Mouse (Mus musculus) kidney, postnatal 36 days (tissue): ENCODE data around the gene Sptan1.

Experiments
- DNase-seq, 2 experiments: peaks; one replicate each; pipeline ENCODE4 v3.0.0; 2021 to 2022; ENCODE audit warnings: mixed read lengths in 2 of 2

Sptan1 gene

DNA sequence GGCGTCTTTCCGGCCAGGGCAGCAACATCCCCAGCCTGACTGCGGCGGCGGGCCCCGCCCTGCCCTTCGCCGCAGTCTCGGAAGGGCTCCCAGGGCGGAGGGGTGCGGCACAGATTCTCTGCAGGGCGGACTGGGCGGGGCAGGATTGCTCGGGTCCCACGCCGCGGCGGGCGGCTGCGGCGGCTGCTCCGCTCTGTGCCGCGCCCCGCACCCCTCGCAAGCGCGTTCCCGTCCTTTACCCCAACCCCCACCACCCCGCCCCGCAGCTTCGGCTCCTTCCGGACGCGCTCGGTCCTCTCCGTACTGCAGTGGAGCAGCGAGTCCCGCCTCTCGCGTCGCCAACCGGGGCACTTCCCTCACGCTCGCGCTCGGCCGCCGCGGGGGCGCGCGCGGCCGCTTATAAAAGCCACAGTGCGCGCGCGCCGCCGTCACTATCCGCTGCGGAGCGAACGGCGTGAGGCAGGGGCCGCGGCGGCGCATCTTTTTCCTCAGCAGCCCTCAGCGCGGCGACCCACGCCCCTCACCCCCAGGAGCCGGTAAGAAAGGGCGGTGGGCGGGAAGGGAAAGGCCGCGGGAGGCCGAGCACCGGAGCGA, at the start of gene Sptan1:
Gene Sptan1, plus strand, starts transcription at position 311 of the 594 bp plus-strand sequence.
- DNase-seq, result peak; percentile 96 to 98

DNA sequence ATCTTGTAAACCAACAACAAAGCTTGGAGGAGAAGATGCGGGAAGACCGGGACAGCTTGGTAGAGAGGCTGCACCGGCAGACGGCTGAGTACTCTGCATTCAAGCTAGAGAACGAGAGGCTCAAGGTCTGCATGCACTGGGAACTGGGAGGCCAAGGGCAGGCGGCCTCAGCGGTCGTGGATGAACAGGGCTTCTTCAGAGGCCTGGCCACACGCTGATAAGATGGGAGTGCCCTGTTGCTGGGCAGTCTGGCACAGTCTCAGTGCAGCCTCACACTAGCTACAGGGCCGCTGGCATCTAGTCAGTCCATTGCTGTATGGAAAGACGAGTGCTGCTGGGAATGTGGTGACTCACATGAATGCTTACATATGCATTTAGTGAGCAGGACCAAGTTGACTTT, 47.7 kb upstream of the Sptan1 start:
- peak in 1 of 2 experiments; percentile 11 for DNase-seq

DNA sequence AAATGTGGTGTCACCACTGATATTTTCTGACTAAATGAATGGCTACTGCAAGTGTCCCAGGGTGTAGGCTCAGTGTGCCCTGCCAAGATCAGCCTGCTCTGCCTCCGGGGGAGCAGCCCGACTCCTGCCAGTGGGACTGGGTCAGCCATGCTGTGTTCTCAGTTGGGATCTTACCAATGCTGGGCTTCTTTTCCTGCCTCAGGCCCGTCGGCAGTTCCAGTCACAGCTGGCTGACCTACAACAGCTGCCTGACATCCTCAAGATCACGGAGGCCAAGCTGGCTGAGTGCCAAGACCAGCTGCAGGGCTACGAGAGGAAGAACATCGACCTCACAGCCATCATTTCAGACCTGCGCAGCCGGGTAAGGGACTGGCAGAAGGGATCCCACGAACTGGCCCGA, 43.3 kb upstream of the Sptan1 start:
- DNase-seq, result peak; percentile 69 to 85

DNA sequence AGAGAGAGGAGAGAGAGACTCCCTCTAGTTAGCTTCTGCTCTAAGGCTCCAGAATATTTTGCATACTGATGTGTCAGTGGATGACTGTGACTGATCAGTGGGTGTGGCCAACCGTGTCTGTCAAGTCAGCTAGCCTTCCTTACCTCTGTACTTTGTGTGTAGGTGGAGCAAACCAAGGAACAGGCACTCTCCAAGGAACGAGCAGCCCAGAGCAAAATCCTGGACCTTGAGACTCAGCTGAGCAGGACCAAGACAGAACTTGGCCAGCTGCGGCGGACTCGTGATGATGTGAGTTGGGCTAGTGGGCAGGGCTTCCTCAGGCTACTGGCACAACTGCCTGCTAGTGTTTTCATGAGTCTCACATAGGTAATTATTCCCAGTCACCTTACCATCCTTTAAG, 38.8 kb upstream of the Sptan1 start:
- DNase-seq, result peak; percentile 83 to 90

DNA sequence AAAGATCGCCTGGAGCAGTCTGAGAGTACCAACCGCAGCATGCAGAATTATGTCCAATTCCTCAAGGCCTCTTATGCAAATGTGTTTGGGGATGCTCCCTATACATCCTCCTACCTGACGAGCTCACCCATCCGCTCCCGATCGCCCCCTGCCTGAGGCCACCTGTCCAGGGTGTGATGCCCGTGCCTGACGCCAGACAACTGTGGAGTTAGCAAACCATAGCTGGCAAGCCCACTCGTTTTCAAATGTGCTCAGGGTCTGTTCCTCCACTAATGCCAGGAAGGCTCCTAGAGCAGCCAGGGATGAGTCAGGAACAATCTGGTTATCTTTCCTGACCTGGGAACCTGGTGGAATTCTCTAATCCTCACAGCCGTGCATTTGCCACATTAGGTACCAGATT, 34.9 kb upstream of the Sptan1 start:
- no peak for DNase-seq

DNA sequence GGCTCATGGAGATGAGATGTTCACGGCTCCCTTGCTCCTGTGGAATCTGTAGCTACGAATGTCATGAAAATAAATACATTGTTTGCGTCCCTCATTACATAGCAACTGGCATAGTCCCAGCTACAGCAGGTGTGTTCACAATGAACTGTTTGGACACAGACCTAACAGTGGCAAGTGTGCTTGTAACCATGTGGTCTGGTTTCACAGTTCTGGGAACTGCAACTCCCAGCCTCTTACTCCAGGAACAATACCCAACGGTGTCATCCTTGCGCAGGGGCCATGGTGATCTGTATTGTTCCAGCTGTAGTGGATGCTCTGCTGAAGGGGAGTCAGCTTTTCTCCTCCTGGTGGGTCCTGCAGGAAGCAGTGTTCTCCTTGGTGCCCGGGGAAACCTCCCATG, 34.2 kb upstream of the Sptan1 start:
- no peak for DNase-seq

DNA sequence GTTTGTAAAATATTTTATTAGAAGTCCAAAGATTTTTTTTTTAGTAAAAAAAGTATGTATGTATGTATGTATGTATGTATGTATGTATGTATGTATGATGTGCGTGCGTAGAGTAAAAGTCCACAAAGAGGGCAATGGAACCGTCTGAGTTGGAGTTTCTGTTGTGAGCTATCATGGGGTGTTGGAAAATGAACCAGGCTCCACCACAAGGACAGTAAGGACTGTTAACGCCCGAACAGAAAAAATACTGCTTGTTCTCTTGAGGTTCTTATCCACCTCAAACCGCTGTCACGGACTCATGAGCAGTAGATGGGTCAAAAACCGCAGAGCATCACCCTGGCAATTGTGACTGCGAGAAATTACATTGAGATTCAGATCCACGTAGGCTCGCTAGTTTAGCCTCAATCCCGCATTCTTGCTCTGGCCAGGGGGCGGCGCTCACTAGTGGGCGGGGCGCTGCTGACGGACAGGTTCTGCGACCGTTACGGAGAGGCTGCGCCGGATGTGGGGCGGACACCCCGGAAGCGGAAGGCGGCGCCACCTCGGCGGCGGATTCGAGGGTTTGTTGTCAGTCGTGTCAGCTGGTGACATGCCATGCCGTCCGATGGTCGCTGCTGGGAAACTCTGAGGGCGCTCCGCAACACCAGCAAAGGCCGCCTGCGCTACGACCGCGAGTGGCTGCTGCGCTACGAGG, 30.3 kb upstream of the Sptan1 start, which contains the start of gene Gle1:
Gene Gle1, plus strand, starts transcription at position 521 of the 694 bp plus-strand sequence.
- DNase-seq, result peak; percentile 96 to 99

DNA sequence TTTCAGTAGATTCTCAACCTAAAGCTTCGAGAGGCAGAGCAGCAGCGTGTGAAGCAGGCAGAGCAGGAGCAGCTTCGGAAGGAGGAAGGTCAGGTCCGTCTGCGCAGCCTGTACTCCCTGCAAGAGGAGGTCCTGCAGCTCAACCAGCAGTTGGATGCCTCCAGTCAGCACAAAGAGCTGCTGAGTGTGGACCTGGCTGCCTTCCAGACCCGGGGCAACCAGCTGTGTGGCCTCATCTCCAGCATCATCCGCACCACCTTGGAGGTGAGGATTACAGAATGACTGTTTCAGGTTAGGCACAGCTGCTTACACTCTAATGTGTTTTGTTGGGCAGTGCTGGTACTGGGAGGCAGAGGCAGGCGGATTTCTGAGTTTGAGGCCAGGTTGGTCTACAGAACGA, 25.3 kb upstream of the Sptan1 start:
- peak; percentile 30 to 63 for DNase-seq

DNA sequence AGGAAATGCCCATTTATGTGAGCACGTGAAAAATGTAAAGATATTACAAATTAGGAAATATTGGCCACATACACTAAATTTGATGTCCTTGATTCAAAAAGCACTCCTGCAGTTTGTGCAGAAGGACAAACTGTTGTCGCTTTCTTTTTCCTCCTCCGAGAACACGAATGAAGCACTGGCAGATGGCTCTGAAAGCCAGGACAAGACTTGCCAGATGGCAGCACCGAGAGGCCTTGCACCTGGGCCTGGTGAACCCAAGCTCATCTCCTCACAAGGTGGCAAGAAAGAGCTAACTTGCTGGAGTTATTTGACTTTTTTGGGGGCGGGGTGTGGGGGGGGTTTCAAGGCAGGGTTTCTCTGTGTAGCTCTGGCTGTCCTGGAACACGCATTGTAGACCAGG, 24.5 kb upstream of the Sptan1 start:
- DNase-seq, result no peak

DNA sequence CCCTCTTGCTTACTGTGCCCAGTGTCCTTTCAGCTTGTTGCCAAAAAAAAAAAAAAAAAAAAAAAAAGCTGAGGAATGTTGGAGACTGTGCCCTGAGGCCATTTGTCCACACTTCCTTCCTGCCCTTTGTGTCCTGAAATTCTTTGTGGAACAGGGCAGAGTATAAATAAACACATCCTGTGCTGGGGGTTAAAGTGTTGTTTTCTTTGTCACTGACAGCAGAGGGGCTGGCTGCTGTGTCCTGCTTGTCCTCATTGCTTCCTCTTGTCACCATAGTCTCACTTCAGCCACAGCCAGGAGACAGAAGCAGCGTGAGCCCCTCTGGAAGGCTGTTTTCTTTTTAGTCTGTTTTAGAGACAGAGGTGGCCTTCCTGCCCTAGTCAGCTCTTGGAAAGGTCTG, 20.6 kb upstream of the Sptan1 start:
- peak; percentile 65 to 87 for DNase-seq

DNA sequence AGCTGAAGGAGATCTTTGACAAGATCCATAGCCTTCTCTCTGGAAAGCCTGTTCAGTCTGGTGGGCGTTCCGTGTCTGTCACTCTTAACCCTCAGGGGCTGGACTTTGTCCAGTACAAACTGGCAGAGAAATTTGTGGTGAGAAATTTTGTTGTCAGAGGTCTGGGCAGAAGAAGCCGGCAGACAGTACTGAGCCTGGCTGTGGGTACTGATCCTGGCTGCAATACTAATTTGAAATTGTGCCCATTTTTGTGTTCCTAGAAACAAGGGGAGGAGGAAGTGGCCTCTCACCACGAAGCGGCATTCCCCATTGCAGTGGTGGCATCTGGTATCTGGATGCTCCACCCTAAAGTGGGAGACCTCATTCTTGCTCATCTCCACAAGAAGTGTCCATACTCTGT, 16.5 kb upstream of the Sptan1 start:
- DNase-seq, result peak in 1 of 2 experiments; percentile 23

DNA sequence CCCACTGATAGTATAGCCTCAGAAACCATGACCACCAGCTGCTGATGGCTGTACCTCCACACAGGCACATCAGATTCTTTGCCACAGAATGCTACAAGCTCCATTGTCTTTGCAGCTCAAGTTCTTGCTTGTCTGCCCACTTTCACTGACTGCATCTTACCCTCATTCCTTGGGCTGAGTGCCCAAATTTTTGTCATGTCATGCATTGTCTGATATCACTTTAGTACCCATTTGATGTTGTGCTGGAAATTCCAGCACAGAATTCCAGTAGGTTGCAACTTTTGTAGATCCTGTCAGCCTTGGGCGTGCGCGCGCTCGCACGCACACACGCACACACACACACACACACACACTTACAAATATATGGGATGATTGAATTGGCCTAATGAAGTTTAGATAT, 4.1 kb upstream of the Sptan1 start:
- no peak for DNase-seq

DNA sequence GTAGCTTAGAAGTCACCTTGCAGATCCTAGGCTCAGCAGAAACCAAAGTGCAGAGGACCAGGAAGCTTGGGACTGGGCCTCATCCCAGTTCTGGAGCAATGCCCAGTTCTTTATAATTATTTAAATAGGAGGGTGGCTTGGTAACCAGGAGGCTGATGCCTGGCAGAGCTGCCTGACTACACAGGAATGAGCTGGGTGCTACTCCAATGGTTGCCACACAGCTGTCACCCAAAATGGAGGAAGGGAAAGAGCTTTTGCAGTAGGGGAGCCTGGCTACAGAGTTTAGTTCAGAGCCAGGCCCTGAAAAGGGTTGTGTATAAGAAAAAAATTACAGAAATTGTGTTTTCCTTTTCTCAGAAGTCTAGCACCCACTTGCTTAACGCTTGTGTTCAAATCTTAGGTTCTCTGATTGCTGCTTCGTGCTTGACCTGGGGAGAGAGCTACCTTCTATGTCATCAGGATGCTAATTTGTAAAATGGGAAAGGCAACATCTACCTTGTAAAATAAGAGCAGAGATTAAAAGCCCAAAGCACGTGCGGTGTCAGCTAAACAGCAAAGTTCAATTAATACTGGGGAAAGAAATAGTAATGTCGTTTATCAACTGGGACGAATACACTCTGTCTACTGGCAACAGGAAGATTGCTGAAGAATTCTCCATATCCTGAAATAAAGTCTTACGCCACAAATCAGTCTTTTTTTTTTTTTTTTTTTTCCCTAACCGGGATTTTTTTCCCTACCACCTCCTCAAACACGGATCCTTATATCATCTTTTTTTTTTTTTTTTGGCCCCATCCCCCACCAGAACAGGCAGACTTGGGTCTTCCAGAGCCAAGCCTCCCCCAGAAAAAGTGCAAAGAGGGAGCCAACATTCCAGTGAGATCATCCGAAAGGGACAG, 758 bp upstream of the Sptan1 start:
- peak; percentile 63 to 88 for DNase-seq

DNA sequence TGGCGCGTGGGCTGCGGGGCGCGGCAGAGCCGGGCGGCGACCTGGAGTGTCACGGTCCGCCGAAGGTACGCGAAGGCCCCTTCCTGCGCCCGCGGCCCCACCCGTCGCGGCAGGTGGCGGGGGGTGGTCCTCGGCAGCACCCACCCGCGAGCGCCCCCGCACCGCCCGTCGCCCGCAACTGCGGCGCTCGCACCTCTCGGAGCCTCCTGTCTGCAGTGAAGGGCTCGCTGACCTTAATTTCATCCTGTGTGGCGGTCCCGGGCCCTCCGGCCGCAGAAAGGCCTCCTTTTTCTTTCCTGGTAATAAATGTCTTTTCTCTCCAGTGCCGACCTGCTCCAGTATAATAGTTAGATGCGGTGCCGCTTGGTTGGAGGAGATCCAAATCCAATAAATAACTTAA, 546 bp downstream of the Sptan1 start:
- peak; percentile 29 to 62 for DNase-seq

DNA sequence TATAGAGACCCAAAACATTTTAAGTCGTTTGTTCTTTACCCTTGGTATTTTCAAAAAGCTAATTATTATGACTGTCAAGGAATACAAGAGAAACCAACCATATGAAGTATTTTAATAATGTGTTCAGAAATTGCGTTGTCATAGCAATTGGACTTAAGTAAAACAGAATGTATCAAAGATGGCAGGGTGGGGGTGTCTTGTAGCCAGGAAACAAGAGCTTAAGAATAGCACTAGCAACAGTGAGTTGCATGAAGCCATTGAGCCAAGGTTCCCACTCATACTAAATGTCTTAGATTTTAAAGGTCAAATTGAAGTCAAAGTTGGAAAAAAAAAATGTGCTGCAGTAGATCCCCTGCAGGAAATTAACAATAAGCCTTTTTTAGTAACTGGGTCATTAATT, 1.5 kb downstream of the Sptan1 start:
- no peak for DNase-seq

DNA sequence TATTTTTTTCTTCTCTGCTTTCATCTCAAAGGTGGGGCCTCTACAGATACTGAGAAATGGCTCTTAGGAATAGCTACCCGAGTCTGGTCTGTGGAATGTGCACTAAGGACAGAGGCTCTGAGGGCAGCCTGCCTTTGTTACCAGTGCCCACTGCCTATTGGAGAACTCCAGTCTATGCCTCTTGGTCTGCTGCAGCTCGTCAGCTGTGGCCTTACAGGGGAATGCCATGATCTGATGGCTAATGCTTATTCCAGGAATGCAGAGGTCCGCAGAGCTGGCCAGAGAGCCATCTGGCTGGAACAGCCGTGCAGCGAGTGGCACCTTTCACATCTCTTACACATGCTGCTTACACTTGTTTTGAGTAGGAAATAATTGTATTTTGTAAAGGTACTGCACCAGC, 2.4 kb downstream of the Sptan1 start:
- DNase-seq, result peak; percentile 33 to 39

DNA sequence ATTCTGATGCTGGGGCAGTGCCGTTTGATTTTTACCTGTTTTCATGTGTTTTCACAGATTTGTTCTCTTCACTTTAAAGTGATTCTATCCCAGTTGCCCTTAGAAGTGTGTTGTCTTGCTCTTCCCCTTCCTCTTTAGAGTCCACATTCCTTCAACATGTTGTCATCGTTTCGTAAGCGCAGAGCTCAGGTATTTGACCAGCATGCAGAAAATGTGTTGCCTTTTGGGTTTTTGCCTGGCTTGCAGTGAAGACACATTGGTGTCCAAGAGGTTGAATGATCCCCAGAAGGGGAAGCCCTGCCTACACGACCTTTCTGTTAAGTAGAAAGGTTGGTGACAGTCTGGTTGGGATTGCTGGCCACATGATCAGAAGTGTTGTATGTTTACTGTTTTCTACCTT, 3.3 kb downstream of the Sptan1 start:
- peak; percentile 50 to 80 for DNase-seq

DNA sequence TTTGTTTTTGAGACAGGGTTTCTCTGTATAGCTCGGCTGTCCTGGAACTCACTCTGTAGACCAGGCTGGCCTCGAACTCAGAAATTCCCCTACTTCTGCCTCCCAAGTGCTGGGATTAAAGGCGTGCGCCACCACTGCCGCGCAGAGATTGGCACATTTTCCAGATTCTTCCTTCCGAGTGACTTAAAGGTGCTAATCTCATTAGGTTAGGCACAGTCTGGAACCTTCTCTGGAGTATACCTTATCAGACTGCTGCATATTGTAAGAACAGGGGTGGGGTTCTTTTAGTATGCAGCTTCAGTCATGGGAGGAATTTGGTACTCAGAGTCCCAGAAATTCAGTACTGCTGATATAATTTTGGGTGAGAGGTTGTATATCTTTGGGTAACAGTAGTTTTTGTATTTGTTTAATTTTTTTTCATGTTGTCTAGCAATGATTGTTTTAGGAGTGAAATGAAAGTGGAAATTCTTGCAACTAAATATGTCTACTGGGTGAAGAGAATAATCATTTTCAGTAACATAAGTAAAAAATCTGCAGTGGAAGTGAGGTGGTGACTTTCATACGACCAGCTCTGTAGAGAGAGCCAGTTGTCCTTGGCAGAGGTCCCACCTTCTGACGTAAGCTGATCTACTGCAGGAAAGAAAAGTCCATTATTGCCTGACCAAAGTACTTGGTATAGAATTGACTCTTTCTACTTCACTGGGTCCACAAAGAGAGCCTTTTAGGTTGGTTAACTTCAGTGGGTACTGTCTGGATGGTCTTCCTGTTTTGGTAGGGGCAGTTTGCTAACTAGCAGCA, 6.7 kb downstream of the Sptan1 start:
- peak; percentile 92 for DNase-seq

DNA sequence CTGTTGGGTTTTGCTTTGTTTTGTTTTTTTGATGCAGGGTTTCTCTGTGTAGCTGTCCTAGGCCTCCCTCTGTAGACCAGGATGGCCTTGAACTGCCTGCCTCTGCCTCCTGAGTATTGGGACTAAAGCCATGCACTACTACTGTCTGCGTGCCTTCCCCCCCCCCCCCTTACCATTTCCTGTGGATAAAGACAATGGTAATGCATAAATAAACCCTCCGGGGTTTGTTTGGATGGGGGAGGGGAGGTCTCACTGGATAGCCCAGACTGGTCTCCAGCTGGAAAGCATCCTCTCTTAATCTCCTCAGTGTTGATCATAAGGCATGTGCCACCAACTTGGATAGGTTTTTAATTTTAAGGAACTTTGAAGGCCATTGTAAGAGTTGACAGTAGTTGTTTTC, 8.2 kb downstream of the Sptan1 start:
- peak in 1 of 2 experiments; percentile 31 for DNase-seq

DNA sequence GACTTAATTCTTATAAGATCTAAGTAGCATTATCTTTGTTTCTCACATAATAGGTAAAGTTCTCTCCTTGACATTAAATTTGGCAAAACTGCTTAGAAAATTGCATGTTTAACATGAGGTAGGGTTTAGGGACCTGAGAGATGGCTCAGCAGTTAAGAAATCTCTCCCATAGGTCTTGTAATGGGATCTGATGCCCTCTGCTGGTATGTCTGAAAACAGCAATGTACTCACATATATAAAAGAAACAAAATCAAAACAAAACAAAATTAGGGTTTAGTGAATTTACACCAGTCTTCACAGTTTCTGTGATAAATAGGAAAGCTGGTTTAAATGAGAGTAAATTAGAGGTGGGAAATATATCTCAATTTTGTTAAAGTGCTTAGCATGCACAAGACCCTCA, 11.9 kb downstream of the Sptan1 start:
- DNase-seq, result peak; percentile 60 to 68

DNA sequence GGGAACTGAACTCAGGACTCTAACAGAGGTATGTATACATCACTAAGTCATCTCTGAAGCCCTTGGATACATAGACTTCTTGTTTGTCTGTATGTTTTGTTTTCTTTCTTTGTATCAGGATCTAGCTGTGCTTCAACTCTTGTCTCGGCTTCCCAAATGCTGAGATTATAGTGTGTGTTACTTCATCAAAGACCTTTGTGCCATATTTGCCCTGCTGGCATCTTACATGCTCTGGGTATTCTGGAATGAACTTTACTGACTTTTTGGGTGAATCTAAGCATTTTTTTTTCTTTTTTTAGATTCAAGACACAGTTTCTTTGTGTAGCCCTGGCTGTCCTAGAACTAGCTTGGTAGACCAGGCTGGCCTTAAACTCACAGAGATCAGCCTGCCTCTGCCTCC, 15.3 kb downstream of the Sptan1 start:
- DNase-seq, result no peak

DNA sequence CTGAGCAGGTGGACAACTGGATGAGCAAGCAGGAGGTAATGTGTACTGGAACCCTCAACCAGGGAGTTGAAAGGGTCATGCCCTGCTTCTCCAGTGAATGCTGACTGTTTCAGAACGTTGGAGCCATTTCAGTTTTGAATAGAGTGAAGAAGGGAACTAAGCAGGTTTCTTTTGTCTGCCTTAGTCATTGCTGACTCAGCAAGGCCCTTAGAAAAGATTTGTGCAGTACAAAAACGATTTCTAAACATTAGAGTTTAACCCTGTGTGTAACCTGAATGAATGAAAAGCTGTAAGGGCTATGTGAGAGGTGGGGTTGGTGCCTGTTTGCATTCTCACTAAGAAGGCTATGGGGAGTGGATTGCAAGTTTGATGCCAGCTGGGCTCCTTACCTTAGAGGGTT, 26.6 kb downstream of the Sptan1 start:
- DNase-seq, result no peak

DNA sequence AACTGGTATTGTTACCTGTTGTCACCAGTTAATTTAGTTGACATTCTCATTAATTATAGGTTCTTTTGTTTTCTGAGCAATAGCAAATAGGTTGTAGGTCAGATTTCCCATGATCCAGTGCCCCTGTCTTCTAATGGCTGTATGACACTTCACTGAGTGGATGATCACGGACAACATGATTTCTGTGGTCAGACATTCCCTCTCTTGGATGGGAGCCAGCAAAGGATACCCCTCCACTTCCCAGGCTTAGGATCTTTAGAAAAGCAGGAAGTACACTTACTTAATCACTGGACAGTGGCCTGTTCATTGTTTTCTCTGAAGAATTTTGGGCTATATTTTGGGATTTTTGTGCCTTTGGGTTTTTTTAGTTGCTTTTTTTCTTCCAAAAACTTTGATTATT, 43.7 kb downstream of the Sptan1 start:
- DNase-seq, result peak; percentile 36 to 49
